In genomic region chr3:137963508-137963907, GRCm38 (mm10) we compare ENCODE assay signal across 18 mouse cellular contexts. TPM values are rescaled to one million over a fixed set of nuclear protein-coding genes. Genes with fewer than 3 reads are reported as not detected.
DNase-seq lines count a peak whose midpoint lies in the region; ATAC-seq and TF ChIP-seq lines count a peak whose summit lies in the region.
"Had no signal": no experiment of that assay in that cellular context is flagged by ENCODE, and none has a peak within 500 bp of the region (broad histone marks: within the 10 kb centered on the region; RNA-seq: fewer than 3 reads in every experiment).

No protein-coding gene starts in this region.

- intact Hi-C loops in heart, postnatal 14 days (cut with DNase I): no loop called here

- no peak for ATAC-seq in heart, embryonic 15.5 days (replicated peaks; ENCODE audit: insufficient number of reproducible peaks, insufficient read depth, low FRiP score, low read depth)
- ATAC-seq in liver, postnatal 0 days: no peak
- no peak for ATAC-seq in forebrain, postnatal 0 days
- ATAC-seq: activated CD4-positive, CD25-positive, alpha-beta regulatory T cell, adult 4 months; lung, postnatal 0 days had no signal

- no peak overlapping the region for H3K9ac ChIP-seq in heart, embryonic 15.5 days
- no peak overlapping the region for H3K9ac ChIP-seq in liver, postnatal 0 days (replicated peaks)
- no peak overlapping the region for H3K9ac ChIP-seq in forebrain, postnatal 0 days
- H3K9ac ChIP-seq: forebrain, embryonic 13.5 days; limb, embryonic 15.5 days; midbrain, embryonic 12.5 days; neural tube, embryonic 12.5 days had no signal

- no peak overlapping the region for H3K4me3 ChIP-seq in heart, embryonic 15.5 days
- H3K4me3 ChIP-seq in liver, postnatal 0 days (ENCODE audit: low read depth, low read length): no peak overlapping the region
- no peak overlapping the region for H3K4me3 ChIP-seq in forebrain, postnatal 0 days (ENCODE audit: low read depth, low read length)
- H3K4me3 ChIP-seq: forebrain, embryonic 13.5 days; limb, embryonic 15.5 days; midbrain, embryonic 12.5 days; neural tube, embryonic 12.5 days had no signal

- peak overlapping the region; percentile 57 for H3K27ac ChIP-seq in heart, embryonic 15.5 days
- no peak overlapping the region for H3K27ac ChIP-seq in liver, postnatal 0 days (ENCODE audit: low read depth)
- no peak overlapping the region for H3K27ac ChIP-seq in forebrain, postnatal 0 days (ENCODE audit: low read depth, low read length)
- H3K27ac ChIP-seq: forebrain, embryonic 13.5 days; limb, embryonic 15.5 days; midbrain, embryonic 12.5 days; neural tube, embryonic 12.5 days had no signal

- no peak for TF ChIP-seq EP300 in liver, postnatal 0 days (IDR thresholded peaks at IDR 0.05; ENCODE audit: low read depth)

- TF ChIP-seq CTCF in liver, postnatal 0 days (IDR thresholded peaks at IDR 0.05; ENCODE audit: low read depth): 0 out of 2 replicates have a peak, but pooled peaks have one; percentile 7
- no peak for TF ChIP-seq CTCF in forebrain, postnatal 0 days (IDR thresholded peaks at IDR 0.05; ENCODE audit: low read depth)

- WGBS in heart, embryonic 15.5 days: 62% methylated on average over 8 of the region's 8 CpGs
- 59% methylated on average over 8 of the region's 8 CpGs for WGBS in liver, postnatal 0 days (ENCODE audit: insufficient replicate concordance)
- 62% methylated on average over 8 of the region's 8 CpGs for WGBS in forebrain, postnatal 0 days

- no peaks in the 10 kb centered on the region for H3K27me3 ChIP-seq in heart, embryonic 15.5 days
- H3K27me3 ChIP-seq in liver, postnatal 0 days (ENCODE audit: insufficient read depth, low read length): no peaks in the 10 kb centered on the region
- no peaks in the 10 kb centered on the region for H3K27me3 ChIP-seq in forebrain, postnatal 0 days (ENCODE audit: insufficient read depth, low read length)
- H3K27me3 ChIP-seq: forebrain, embryonic 13.5 days; limb, embryonic 15.5 days; midbrain, embryonic 12.5 days; neural tube, embryonic 12.5 days had no signal

- peaks cover 33% of the 10 kb centered on the region for H3K4me1 ChIP-seq in heart, embryonic 15.5 days (replicated peaks)
- H3K4me1 ChIP-seq in liver, postnatal 0 days (ENCODE audit: insufficient read depth): peaks cover 24% of the 10 kb centered on the region
- H3K4me1 ChIP-seq in forebrain, postnatal 0 days (ENCODE audit: insufficient read depth): no peaks in the 10 kb centered on the region
- H3K4me1 ChIP-seq: forebrain, embryonic 13.5 days; limb, embryonic 15.5 days; midbrain, embryonic 12.5 days; neural tube, embryonic 12.5 days had no signal

- H3K4me2 ChIP-seq in heart, embryonic 15.5 days: no peak overlapping the region
- no peak overlapping the region for H3K4me2 ChIP-seq in liver, postnatal 0 days (ENCODE audit: low read depth, low read length)
- H3K4me2 ChIP-seq in forebrain, postnatal 0 days (ENCODE audit: low read depth): no peak overlapping the region
- H3K4me2 ChIP-seq: forebrain, embryonic 13.5 days; limb, embryonic 15.5 days; midbrain, embryonic 12.5 days; neural tube, embryonic 12.5 days had no signal

- H3K36me3 ChIP-seq in heart, embryonic 15.5 days: 0 out of 2 replicates have a peak, but pooled peaks cover 6% of the 10 kb centered on the region
- peaks cover 60% of the 10 kb centered on the region for H3K36me3 ChIP-seq in liver, postnatal 0 days (replicated peaks; ENCODE audit: insufficient read depth, low read length)
- H3K36me3 ChIP-seq in forebrain, postnatal 0 days (ENCODE audit: insufficient read depth): no peaks in the 10 kb centered on the region
- H3K36me3 ChIP-seq: limb, embryonic 15.5 days; midbrain, embryonic 12.5 days; neural tube, embryonic 12.5 days had no signal

- no peak for DNase-seq in heart, postnatal 14 days
- peak; percentile 45 to 54 for DNase-seq in spleen, postnatal 36 days (ENCODE audit: low spot score in 2 of 2)
- DNase-seq in spleen, postnatal 10 days (ENCODE audit: low spot score in 2 of 2): no peak
- DNase-seq in liver, postnatal 0 days: no peak
- no peak for DNase-seq in right cerebral cortex, postnatal 14 days
- DNase-seq in forebrain, postnatal 0 days: no peak
- DNase-seq: adrenal gland, postnatal 25 days; cerebellum, adult 8-10 months; kidney, adult 11 months; kidney, postnatal 14 days; thymus, postnatal 4 days had no signal

- H3K9me3 ChIP-seq in heart, embryonic 15.5 days (replicated peaks): no peaks in the 10 kb centered on the region
- H3K9me3 ChIP-seq in liver, postnatal 0 days (ENCODE audit: low read length): no peaks in the 10 kb centered on the region
- no peaks in the 10 kb centered on the region for H3K9me3 ChIP-seq in forebrain, postnatal 0 days (ENCODE audit: low read length)
- H3K9me3 ChIP-seq: forebrain, embryonic 13.5 days; limb, embryonic 15.5 days; midbrain, embryonic 12.5 days; neural tube, embryonic 12.5 days had no signal

RNA-seq across cellular contexts. Expression of gene Dapp1, which starts 17.8 kb away (rescaled TPM):
- polyA plus RNA-seq in heart, embryonic 15.5 days (2015; fragmentation: Nextera tagmentation; extraction: Ambion mirVana): 18.4 TPM in 2 replicates
- total RNA-seq in heart, postnatal 14 days (2021): 1 to 10 TPM; 3.8 to 5.0 TPM
- 9.6 and 10.3 TPM in 2 replicates for polyA plus RNA-seq in liver, postnatal 0 days (2015; fragmentation: Nextera tagmentation; extraction: Ambion mirVana)
- total RNA-seq in forebrain, postnatal 0 days (2014; rRNA removed): 4.3 and 4.9 TPM in 2 replicates
- 2.8 and 3.3 TPM in 2 replicates for polyA plus RNA-seq in forebrain, postnatal 0 days (2015; fragmentation: Nextera tagmentation; extraction: Ambion mirVana)

RNA-seq across cellular contexts. Expression of gene Lamtor3, which starts 45.2 kb away (rescaled TPM):
- 100 and 108 TPM in 2 replicates for polyA plus RNA-seq in heart, embryonic 15.5 days (2015; fragmentation: Nextera tagmentation; extraction: Ambion mirVana)
- total RNA-seq in heart, postnatal 14 days (2021): 10 to 100 TPM; 88.9 to 90.3 TPM
- polyA plus RNA-seq in liver, postnatal 0 days (2015; fragmentation: Nextera tagmentation; extraction: Ambion mirVana): 44.3 and 46.5 TPM in 2 replicates
- total RNA-seq in forebrain, postnatal 0 days (2014; rRNA removed): 105 and 116 TPM in 2 replicates
- polyA plus RNA-seq in forebrain, postnatal 0 days (2015; fragmentation: Nextera tagmentation; extraction: Ambion mirVana): 112 and 123 TPM in 2 replicates

Comparison
In these comparisons a context has a peak if more than half of its experiments do, and no peak if none do; other contexts are left out.
1. DNase-seq: peak in spleen, postnatal 36 days (2 of 2); none in heart, postnatal 14 days (0 of 2), spleen, postnatal 10 days (0 of 2), liver, postnatal 0 days (single experiment), right cerebral cortex, postnatal 14 days (single experiment) and forebrain, postnatal 0 days (single experiment).